Mouse (Mus musculus): Measurements from ENCODE around the gene Zfp692.

- TF ChIP-seq CTCF (IDR thresholded peaks at IDR 0.05; ENCODE audit: extremely low read depth, insufficient read length, insufficient replicate concordance, low read depth, low read length) (no peak), POLR2A (IDR thresholded peaks at IDR 0.05; ENCODE audit: low read depth, low read length) (no peak)
Measured at GRCm38 (mm10) chr11:58357042-58357441, 50.2 kb downstream of the Zfp692 start.
